Mouse (Mus musculus) E14TG2a.4 (cell line): ENCODE measurements around the gene Parp8.

ENCODE experiments used
- CTCF ChIP-seq: conservative IDR thresholded peaks from 2 replicates; pipeline ENCODE4 v1.5.1; 2014; ENCODE audit warnings: low read length
- POU5F1 ChIP-seq: IDR thresholded peaks from 2 replicates; pipeline ENCODE4 v1.6.1; 2014; ENCODE audit warnings: low read length, borderline replicate concordance

DNA sequence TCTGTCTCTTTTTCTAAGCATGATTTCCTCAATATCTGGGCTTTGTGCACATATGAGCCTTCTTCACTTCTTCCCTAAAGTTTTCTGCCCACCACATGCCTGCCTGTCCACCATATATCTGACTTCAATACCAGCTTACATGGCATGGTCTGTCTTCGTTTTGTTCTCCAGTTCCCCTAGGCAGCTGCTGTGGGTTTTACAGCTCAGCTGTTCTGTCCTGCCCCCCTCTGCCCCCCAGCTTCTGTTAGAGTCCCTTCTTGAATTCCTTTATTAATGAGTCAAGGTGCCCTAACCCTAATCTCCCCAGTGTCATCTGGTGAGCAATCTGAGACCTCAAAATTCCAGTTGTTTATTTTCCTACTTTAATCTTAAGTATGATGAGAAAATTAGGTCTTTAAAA lies 155.1 kb downstream of the Parp8 start:
- TF ChIP-seq CTCF (no peak), POU5F1 (no peak)
